Mouse (Mus musculus) retina, postnatal 7 days (tissue): ENCODE results near the gene Pdia4.
"Not testable (repeated sequence)": the region's sequence is repeated elsewhere in the genome, so short reads cannot be mapped to it uniquely, and the experiment has no call there.

Experiments
- DNase-seq: peaks from one replicate; pipeline ENCODE4 v3.0.0-alpha.2; 2012; ENCODE audit warnings: low read depth, low spot score

Pdia4 gene

GRCm38 (mm10) chr6:47813257-47813878 is at the start of gene Pdia4:
Gene Pdia4, minus strand, starts transcription at chr6:47813430.
- peak; percentile 96 for DNase-seq

DNA sequence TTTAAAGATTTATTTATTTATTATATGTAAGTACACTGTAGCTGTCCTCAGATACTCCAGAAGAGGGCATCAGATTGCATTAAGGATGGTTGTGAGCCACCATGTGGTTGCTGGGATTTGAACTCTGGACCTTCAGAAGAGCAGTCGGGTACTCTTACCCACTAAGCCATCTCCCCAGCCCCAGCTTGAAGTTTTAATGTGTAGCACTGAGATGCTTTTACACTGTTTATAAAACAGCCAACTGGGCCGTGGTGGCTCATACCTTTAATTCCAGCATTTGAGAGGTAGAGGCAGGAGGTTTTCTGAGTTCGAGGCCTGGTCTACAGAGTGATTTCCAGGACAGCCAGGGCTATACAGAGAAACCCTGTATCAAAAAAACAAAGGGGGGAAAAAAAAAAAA is 44.5 kb upstream of the Pdia4 start:
- DNase-seq, result not testable (repeated sequence)

DNA sequence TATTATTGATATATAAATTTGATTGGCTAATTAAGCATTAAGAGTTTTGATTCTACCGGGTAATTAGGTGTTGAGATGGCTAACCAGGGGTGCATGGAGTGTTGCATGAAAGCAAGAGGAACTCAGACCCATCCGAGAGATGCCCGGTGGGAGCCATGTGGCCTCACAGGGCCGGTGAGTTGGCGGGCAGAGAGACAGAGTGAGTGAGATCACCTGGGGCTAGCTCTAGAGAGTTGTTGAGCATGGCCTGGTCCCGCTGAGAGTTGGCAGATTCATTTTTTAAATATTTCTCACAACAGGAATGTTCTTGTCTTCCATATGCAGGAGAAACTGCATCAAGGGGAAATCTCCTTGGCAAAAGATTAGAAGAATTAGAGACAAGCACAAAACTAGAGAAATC is 44.0 kb upstream of the Pdia4 start:
- no peak for DNase-seq

DNA sequence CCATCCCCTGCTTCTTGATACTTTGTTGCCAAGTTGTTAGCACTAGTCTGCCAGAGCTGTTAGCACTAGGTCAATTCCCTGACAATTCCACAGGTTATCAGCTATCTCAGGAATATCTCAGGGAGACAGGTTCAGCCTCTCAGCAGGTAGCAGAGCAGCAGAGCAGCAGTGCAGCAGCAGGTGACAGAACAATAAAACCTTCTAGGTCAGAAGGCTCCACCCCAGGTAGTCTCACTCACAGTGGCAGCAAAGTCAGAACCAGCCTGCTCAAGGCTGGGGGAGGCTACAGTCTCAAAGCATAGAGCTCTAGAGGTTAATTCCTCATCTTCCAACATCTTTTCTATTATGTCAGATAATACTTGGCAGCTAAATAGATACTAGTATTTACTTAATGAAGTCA is 32.5 kb upstream of the Pdia4 start:
- no peak for DNase-seq

GRCm38 (mm10) chr6:47842337-47842736 is 29.1 kb upstream of the Pdia4 start:
- no peak for DNase-seq

- DNase-seq, result no peak
Observed at GRCm38 (mm10) chr6:47841831-47842230, 28.6 kb upstream of the Pdia4 start.

DNA sequence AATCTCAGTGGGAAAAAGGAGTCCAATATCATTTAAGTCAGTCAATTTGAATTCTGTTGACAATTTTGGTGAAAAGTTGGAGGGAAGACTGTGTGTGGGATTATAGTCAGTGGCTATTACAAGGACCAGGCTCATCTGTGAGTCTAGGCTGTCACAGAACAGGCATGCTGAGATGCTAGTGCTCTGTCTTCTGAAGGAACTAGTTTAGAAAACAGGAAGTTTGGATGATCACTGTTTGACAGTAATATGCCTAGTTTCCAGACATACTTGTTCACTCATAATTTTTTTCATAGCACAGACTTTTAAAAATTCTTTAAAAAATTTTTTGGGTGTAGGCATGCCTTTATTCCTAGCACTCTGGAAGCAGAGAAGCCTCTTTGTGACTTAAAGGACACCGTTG is 27.8 kb upstream of the Pdia4 start:
- no peak for DNase-seq

DNA sequence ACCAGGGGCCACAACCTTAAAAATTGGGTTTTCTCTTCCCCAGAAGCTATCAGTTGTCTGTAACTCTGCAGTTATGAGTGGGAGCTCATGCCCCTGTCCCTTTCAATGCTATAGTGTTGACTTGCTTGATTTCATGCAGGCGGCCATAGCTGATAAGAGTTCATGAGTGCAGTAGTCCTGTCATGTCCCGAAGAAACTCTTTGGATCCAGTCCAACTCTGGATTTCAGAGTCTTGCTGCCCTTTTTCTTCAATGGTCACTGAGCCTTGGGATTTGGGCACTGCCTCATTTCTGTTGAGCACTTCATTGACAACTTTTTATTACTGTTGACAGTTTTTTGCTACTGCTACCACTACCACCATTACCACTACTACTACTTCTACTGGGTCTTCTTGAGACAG is 24.4 kb upstream of the Pdia4 start:
- DNase-seq, result no peak

GRCm38 (mm10) chr6:47835984-47836521 is 22.8 kb upstream of the Pdia4 start:
- DNase-seq, result no peak

GRCm38 (mm10) chr6:47835482-47835983 is 22.3 kb upstream of the Pdia4 start, which contains the start of gene Zfp398:
Gene Zfp398, plus strand, starts transcription at chr6:47835661.
- DNase-seq, result peak; percentile 90

DNA sequence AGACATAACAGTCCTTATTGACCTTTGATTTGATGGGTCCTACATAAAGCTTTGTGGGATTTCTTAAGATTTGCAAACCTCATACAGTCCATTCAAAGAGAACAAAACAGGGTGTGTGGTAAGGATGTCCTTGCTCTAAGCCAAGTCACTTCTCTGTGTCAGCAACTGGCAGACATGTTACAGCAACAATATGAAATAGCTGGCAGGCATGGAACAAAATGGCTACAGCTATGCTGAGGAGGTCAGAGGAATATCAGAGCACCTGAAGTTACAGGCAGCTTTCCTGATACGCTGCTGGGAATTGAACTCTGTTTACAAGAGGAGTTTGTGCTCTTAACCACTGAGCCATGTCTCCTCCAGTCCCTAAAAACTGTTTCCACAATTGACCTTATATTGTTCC is 19.0 kb upstream of the Pdia4 start:
- no peak for DNase-seq

GRCm38 (mm10) chr6:47830104-47831078 is 17.2 kb upstream of the Pdia4 start, which contains the start of gene Zfp786:
Gene Zfp786, minus strand, starts transcription at chr6:47830867.
- peak; percentile 91 for DNase-seq

DNA sequence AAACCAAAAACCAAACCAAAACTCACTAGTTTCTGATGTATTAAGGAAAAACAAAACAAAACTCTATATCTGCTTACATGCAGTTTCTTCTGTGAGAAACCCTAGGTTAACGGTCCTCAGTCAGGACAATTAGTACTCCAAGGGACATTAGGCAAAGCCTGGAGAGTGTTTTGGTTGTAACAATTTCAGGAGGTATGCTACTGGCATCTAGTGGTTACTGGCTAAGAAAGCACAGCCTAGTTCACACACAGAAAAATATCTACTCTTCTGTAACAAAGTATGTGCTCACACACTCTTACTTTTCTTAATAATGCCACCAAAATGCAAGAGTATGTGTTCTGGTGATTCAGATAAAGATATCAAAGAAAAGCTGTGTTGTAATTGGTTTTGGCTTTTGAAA is 15.7 kb upstream of the Pdia4 start:
- DNase-seq, result peak; percentile 42

DNA sequence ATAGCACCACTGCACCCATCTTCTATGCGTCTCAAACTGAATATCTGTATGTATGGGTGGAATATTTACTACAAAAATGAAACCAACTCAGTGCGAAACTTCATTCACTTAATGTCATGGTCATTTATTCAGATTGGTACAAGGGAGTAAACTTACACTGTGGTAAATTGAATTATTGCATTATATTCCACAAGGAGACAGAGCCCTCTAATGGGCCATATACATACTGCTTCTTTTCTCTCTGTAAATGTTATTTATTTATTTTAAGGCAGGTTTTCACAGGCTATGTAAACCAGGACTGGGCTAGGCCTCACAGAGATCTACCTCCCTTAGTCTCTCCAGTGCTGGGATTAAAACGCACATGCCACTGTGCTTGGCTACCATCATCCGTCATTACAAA is 14.2 kb upstream of the Pdia4 start:
- DNase-seq, result no peak

DNA sequence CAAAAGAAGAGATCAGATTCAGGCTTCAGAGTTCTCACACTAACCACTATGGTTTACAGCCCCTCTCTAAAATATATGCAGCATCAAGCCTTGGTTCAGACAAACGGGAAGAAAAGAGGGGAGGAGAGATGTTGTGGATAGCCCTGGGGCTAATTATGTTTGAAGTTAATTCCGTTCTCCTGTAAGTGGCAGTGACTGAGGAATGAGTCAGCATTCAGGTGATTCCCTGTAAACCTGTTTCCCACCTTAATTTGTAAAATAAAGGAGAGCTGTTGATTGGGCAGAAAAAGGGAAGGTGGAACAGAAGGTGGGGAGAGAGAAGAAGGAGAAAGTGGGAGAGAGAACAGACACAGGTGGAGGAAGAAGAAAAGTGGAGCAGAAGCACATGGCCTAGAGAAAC is 11.0 kb upstream of the Pdia4 start:
- DNase-seq, result no peak

- no peak for DNase-seq
Observed at GRCm38 (mm10) chr6:47821776-47822175, 8.5 kb upstream of the Pdia4 start.

DNA sequence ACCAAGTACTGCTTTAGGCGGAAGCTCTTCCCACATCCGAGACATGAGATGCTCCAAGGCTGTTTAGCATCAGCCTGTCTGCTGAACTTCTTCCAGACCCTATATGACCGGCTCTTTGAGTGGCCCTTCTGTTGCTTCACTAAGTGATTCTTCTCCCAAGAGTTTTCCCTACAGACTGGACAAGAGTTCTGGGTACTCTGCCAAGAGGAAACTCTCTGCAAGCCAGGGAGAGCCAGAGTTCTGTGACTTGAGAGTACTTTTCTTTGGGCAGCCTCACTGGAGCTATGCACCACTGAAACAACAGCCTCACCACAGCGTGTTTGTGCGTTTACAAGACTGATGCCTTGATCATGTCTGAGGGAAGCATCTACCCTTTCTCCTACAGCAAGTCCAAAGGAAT is 8.0 kb upstream of the Pdia4 start:
- DNase-seq, result no peak

DNA sequence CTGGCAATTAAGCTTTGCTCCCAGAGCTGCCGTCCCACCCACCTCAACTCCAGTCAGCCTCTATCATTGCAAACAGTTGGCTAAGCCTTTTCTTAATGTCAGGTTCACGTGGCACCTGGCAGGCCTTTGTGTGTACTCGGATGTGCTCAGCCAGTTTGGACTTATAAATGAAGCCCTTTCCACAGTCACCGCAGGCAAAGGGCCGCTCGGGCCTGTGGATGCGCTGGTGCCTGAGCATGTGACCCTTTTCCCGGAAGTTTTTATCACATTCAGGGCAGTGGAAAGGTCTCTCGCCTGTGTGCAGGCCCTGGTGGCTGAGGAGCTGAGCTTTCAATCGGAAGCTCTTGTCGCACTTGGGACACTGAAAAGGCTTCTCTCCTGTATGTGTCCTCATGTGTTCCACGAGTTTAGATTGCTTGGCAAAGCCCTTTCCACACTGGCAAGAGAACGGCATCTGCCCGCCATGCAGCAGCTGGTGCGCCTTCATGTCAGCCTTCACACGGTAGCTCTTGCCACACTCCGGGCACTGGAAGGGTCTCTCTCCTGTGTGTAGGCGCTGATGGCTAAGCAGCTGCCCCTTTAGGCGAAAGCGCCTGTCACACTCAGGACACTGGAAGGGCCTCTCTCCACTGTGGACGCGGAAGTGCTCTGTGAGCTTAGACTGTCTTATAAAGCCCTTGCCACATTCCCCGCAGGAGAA is 6.5 kb upstream of the Pdia4 start:
- no peak for DNase-seq

GRCm38 (mm10) chr6:47818721-47819120 is 5.5 kb upstream of the Pdia4 start:
- DNase-seq, result no peak

DNA sequence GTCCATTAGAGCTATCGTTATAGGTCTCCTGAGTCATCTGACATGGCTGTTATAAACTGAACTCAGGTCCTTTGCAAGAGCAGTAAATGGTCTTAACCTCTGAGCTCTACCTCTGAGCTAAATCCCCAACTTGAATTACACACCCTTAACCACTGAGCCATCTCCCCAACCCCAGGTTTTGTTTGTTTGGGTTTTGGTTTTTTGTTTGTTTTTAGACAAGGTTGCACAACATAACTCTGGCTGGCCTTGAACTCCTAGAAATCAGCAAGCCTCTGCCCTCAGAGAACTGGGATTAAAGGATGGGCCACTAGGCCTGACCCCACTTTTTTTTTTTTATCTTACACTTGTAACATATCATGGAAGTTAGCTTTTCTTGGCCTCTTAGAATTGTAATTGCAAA is 2.9 kb upstream of the Pdia4 start:
- DNase-seq, result no peak

GRCm38 (mm10) chr6:47812271-47812915 is 837 bp downstream of the Pdia4 start:
- DNase-seq, result no peak
